Mouse (Mus musculus): ENCODE measurements around the gene Brf1.

Brf1 gene

GRCm38 (mm10) chr12:112982031-112982430, 18.5 kb downstream of the Brf1 start:
- no peak for DNase-seq (ENCODE audit: low read depth in 2 of 2, low spot score in 2 of 2)

- no peak for DNase-seq (ENCODE audit: low read depth in 2 of 2, low spot score in 2 of 2)
These were observed 23.3 kb downstream of the Brf1 start for GRCm38 (mm10) chr12:112977156-112977555.

DNA sequence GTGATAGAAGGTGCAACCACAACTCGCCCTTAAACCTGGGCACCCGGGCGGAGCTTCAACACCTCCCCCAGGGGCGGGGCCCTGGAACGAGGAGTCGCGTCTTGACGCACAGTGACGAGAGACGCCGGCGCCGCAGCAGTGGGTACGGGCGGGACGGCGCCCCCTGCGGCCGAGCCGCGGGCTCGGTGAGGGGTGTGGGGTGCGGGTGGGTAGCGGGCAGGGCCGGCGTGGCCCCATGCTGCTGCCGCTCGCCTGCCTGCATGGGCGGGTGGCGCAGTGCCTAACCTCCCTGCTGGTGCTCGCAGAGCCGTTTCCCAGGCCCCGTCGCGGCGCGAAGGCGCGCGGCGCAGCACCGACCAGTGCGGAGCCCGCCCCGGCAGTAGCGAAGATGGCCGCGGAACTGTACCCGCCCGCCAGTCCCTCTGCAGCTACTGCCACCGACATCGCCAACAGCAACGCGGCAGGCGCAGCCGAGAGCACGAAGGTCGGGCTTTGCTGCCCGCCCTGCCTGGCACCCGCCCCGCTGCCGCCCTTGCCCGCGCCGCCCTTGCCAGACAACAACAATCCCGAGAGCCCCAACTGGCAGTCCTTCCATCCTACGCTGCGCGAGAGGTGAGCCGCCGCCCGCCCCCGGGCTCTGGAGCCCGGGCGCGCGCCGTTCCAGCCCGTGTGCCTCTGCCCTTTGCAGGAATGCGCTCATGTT, 24.0 kb downstream of the Brf1 start, which contains the start of gene Btbd6:
Gene Btbd6, plus strand, starts transcription at position 112 of the 703 bp plus-strand sequence.
- peak; percentile 90 for DNase-seq (ENCODE audit: low read depth in 2 of 2, low spot score in 2 of 2)

DNA sequence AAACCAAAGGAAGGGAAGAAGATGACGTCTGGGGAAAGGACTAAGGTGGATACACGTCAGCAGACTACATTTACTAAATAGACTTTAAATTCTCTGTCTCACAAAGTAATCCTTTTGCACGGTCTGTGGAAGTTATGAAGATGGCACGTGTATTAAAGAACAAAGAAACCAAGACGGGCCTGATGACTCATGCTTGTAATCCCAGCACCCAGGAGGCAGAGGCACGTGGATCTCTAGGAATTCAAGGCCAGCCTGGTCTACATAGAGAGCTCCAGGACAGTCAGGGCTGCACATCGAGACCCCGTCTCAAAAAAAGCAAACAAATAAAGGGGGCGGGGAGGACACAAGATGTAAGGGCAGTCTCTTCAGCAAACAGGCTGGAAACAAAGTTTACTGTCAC, 25.8 kb downstream of the Brf1 start:
- no peak for DNase-seq (ENCODE audit: low read depth in 2 of 2, low spot score in 2 of 2)

DNA sequence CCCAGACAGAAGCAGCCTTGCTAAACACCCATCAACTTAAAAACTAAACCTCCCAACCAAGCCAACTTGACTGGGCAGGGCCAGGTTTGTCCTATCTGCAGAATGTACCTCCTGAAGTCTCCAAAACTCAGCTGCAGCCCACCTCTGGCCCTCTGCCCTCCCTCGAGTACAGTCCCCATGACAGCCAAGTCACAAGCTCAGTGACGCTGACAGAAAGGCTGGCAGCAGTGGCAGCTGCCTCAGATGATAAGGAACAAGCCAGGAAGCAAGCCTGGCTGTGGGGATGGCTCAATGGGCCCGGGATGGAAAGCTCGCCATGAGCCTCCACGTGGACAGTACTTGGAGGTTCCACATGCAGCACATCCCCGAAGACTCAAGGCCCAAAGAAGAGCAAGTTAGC, 30.9 kb downstream of the Brf1 start:
- DNase-seq (ENCODE audit: low read depth in 2 of 2, low spot score in 2 of 2): no peak

DNA sequence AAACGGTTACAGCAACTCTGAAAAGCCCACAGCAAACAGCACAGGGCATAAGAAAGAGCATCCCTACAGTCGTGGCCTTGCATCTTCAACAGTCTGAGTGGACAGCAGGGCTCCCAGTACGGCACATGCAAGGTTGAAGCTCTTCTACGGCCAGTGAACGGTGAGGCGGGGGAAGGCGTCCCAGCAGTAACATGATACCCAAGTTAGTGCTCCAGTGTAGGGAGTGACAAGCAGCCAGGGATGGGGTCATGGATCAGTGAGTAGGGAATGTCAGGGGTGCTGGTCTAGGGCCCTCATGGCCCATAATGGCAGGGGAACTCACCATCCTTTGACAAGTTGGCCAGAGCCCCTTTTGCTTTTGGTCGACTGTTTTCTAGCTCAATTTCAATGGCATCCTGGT, 31.6 kb downstream of the Brf1 start:
- no peak for DNase-seq (ENCODE audit: low read depth in 2 of 2, low spot score in 2 of 2)

- DNase-seq (ENCODE audit: low read depth in 2 of 2, low spot score in 2 of 2): no peak
These were observed 34.7 kb downstream of the Brf1 start for GRCm38 (mm10) chr12:112965783-112966182.

GRCm38 (mm10) chr12:112961872-112962271, 38.6 kb downstream of the Brf1 start:
- DNase-seq (ENCODE audit: low read depth in 2 of 2, low spot score in 2 of 2): no peak

DNA sequence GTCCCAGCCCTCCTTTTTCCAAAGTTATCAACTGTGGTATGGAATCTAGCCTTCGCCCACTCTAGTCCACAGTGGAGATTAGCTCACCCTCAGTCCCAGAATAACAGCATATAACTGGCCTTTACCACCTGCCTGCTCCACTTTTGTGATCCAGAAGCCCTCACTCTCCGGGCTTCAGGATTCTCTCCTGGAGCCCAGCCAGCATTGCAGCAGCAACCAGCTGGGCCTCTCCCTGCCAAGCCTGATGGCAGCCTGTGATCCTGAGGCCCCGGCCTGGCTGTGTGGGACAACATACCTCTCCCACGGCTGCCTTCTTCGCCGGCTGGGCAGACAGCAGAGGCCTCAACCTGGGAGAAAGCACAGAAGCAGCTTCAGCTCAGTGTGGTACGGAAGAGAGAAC, 39.1 kb downstream of the Brf1 start:
- no peak for DNase-seq (ENCODE audit: low read depth in 2 of 2, low spot score in 2 of 2)

- peak; percentile 28 to 30 for DNase-seq (ENCODE audit: low read depth in 2 of 2, low spot score in 2 of 2)
These were observed 41.1 kb downstream of the Brf1 start for GRCm38 (mm10) chr12:112959421-112959820.

GRCm38 (mm10) chr12:112958303-112958702, 42.2 kb downstream of the Brf1 start:
- peak in 1 of 2 experiments; percentile 52 for DNase-seq (ENCODE audit: low read depth in 2 of 2, low spot score in 2 of 2)

GRCm38 (mm10) chr12:112955800-112956199, 44.7 kb downstream of the Brf1 start:
- peak; percentile 68 to 79 for DNase-seq (ENCODE audit: low read depth in 2 of 2, low spot score in 2 of 2)

DNA sequence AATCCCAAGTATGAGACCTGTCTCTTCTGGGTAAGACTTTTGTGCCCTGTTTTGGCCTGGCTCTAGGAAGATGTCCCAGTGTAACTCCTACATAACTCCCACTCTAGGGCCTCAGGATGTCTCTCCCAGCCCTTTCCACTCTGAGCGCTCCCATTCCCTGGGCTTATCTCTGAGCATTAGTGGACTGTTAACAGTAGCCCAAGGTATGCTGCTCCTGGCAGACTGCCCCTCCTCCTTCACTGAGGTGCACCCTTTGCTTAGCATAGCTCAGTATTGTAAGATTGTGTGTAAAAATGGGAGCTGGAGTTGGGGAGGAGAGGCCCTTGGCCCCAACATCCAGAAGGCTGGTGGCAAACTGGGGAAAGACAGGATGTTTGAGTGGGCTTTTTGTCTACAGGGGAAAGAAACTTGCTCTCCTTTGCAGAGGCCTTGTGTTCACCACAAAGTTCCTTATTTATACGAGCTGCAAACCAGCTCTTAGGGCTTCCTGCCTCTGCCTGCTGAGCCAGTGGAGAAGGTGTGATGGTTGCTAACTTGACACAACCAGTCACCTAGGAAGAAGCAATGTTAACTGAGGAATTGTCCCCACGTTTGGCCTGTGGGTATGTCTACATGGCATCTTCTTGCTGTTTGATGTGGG, 47.5 kb downstream of the Brf1 start:
- DNase-seq (ENCODE audit: low read depth in 2 of 2, low spot score in 2 of 2): no peak

- no peak for DNase-seq (ENCODE audit: low read depth in 2 of 2, low spot score in 2 of 2)
These were observed 48.1 kb downstream of the Brf1 start for GRCm38 (mm10) chr12:112952433-112952832.

DNA sequence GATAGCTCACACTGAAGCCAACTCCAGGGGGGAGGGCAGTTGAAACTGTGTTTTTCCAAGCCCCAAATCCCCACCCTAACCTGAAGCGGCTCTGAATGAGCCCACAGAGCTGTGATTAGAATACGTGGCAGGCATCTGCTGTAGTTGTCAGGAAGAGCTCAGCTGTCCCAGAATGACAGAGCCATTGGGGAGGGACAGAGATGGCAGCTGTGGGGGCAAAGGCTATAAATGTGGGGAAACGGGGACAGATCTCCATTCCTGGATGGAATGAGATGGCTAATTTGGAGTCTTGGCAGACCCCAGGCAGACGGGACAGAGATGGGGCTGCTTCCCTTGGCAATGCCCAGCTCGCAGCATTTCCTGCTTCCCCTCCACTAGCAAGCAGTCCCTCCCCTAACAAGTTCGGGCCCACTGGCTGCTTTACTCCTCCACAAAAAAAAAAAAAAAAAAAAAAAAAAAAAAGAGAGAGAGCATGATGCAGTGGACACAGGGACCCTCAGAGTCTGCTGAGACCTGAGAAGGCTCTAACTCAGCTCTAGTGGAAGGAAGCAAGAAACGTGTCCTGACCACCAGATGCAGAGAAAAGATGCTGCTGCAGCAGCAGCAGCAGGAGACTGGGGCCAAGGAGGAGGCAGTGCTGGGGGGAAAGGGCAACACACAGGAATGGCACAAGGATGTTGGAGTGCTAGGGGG, 49.2 kb downstream of the Brf1 start:
- DNase-seq (ENCODE audit: low read depth in 2 of 2, low spot score in 2 of 2): no peak

GRCm38 (mm10) chr12:112950761-112951129, 49.8 kb downstream of the Brf1 start:
- no peak for DNase-seq (ENCODE audit: low read depth in 2 of 2, low spot score in 2 of 2)

DNA sequence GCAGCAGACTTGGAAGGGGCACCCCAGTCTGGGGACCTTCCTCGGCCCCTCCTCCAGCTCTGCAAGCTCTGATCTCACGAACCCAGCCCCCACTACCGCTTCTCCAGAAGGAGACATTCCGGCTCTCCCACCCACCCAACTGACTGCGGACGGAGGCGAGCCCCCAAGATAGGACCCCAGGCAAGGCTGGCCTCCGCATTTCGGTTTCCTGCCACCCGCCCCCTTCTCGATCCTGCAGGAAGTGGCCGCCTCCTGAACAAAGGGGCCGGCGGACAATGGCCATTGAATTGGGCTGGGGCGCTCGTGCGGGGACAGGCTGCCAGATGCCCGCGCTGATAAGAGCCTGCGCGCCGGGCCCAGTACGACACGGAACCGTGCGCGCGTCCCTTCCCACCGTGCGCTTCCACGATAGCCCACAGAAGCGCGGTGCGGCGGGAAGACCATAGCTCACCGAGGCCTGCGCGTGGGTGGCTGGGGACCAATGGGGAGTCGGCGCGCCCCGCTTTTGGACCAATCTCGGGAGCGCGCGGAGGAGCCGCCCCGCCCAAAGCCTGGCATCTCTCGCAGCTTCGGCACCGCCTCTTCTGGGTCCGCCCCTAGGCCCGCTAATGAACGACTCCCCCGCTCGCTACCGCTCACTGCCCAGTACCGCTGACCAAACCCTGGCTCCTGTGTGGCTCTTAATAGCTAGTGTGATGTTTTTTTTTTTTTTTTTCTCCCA, 50.3 kb downstream of the Brf1 start:
- DNase-seq (ENCODE audit: low read depth in 2 of 2, low spot score in 2 of 2): peak; percentile 48 to 59

DNA sequence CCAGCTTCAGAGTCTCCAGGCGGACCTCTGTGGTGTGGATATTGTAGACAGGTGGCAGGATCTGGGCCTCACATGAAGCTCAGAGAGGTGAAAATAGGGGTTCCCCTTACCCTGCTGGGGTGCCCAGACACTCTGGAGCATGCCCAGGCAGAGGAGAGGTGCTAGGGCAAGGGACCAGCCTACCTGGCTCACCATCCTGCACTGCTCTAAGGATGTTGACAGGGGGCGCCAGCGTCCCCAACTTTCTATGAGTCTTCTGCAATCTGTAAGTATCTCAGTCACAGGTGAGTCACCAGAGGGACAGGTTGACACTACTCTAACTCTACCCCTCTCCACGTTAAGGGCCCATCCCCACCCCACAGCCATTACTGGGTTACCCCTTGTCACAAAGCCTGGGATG, 53.2 kb downstream of the Brf1 start:
- DNase-seq (ENCODE audit: low read depth in 2 of 2, low spot score in 2 of 2): peak; percentile 31 to 44

DNA sequence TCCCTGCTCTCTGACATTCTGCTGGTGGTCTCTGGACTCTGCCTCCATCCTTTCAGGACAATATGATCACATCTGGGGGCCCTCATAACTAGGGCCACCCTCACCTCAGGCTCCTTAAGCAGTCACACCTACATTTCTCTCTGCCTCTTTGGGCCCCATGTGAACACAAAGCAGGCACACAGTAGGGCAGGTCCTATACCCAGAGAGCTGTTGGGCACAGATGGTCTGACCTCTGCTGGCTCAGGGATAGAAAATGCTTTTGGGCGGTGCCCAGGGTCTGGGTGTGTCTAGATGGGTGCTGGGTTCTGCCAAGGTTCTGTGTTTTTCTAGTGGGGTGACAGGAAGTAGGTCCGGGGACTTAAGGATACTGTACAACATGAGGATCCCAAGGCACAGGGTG, 56.8 kb downstream of the Brf1 start:
- DNase-seq (ENCODE audit: low read depth in 2 of 2, low spot score in 2 of 2): no peak

GRCm38 (mm10) chr12:112941776-112942713, 58.5 kb downstream of the Brf1 start, which contains the start of gene Nudt14:
Gene Nudt14 (minus strand): TSS chr12:112942124.
- peak; percentile 57 to 59 for DNase-seq (ENCODE audit: low read depth in 2 of 2, low spot score in 2 of 2)
